Mouse (Mus musculus) left cerebral cortex, postnatal 10 days (tissue): ENCODE data around the gene Acot7. TPM values are rescaled to one million over a fixed set of nuclear protein-coding genes. Genes with fewer than 3 reads are reported as not detected.
A peak's percentile ranks its signal among the peaks of the same experiment; 100 is the strongest.

Experiments used
- DNase-seq, 2 experiments: peaks; one replicate each; pipeline ENCODE4 v3.0.0; 2021 to 2022; ENCODE audit warnings: low spot score in 2 of 2, mixed read lengths in 1 of 2; ENCODE audit errors: extremely low spot score in 1 of 2
- intact Hi-C: fragments of 180-260 bp; cut with DNase I; formaldehyde crosslinking; loops from one replicate; pipeline ENCODE4 v1.15.1; 2025
- total RNA-seq, 2 experiments: library from RNA; stranded (reverse); gene quantifications; 2 replicates each; pipeline ENCODE4 v1.2.3; 2021

Acot7 gene
- total RNA-seq, 2 experiments from 2014 or later = 415 to 420 TPM

- no peak for DNase-seq
- intact Hi-C loops = no loop called here
Observed at GRCm38 (mm10) chr4:152277916-152278315, 100.0 kb downstream of the Acot7 start.

- intact Hi-C loops = no loop called here
- DNase-seq = no peak
Observed at GRCm38 (mm10) chr4:152278986-152279385, 101.1 kb downstream of the Acot7 start.

GRCm38 (mm10) chr4:152281601-152282000 is 103.7 kb downstream of the Acot7 start:
- intact Hi-C loops = no loop called here
- DNase-seq = no peak

GRCm38 (mm10) chr4:152282721-152283120 is 104.8 kb downstream of the Acot7 start:
- intact Hi-C loops = loop anchor here (1.0 kb wide), 1 partner anchor 68 kb away; no protein-coding TSS in a partner anchor

GRCm38 (mm10) chr4:152283186-152283950 is 105.4 kb downstream of the Acot7 start:
- DNase-seq = peak; percentile 73 to 91
- intact Hi-C loops = loop anchor here (1.0 kb wide), 1 partner anchor 69 kb away; no protein-coding TSS in a partner anchor

More at GRCm38 (mm10) chr4:152282721-152283120, 104.8 kb downstream of the Acot7 start:
- no peak for DNase-seq

GRCm38 (mm10) chr4:152285505-152285904 is 107.6 kb downstream of the Acot7 start:
- peak; percentile 60 to 62 for DNase-seq

GRCm38 (mm10) chr4:152286183-152286582 is 108.2 kb downstream of the Acot7 start:
- no peak for DNase-seq
- intact Hi-C loops = loop anchor here (5.0 kb wide), 1 partner anchor 114 kb away; no protein-coding TSS in a partner anchor

More at GRCm38 (mm10) chr4:152285505-152285904, 107.6 kb downstream of the Acot7 start:
- intact Hi-C loops = loop anchor here (5.0 kb wide), 1 partner anchor 113 kb away; no protein-coding TSS in a partner anchor

GRCm38 (mm10) chr4:152286887-152287286 is 109.0 kb downstream of the Acot7 start:
- peak in 1 of 2 experiments; percentile 74 for DNase-seq
- intact Hi-C loops = loop anchor here (5.0 kb wide), 1 partner anchor 115 kb away; no protein-coding TSS in a partner anchor

GRCm38 (mm10) chr4:152287317-152288120 is 109.6 kb downstream of the Acot7 start:
- no peak for DNase-seq
- intact Hi-C loops = loop anchor here (5.0 kb wide), 1 partner anchor 115 kb away; no protein-coding TSS in a partner anchor

- intact Hi-C loops = loop anchor here (5.0 kb wide), 1 partner anchor 116 kb away; no protein-coding TSS in a partner anchor
Observed at GRCm38 (mm10) chr4:152288398-152288945, 110.5 kb downstream of the Acot7 start.

GRCm38 (mm10) chr4:152290385-152290784 is 112.5 kb downstream of the Acot7 start:
- intact Hi-C loops = no loop called here
- DNase-seq = no peak

More at GRCm38 (mm10) chr4:152288398-152288945, 110.5 kb downstream of the Acot7 start:
- DNase-seq = no peak

- no peak for DNase-seq
- intact Hi-C loops = no loop called here
Observed at GRCm38 (mm10) chr4:152290991-152291390, 113.1 kb downstream of the Acot7 start.

- no peak for DNase-seq
- intact Hi-C loops = no loop called here
Observed at GRCm38 (mm10) chr4:152291562-152291961, 113.6 kb downstream of the Acot7 start, which contains the start of gene Hes3. Gene Hes3 (minus strand): TSS chr4:152291662.

- intact Hi-C loops = no loop called here
- DNase-seq = no peak
Observed at GRCm38 (mm10) chr4:152292102-152292765, 114.3 kb downstream of the Acot7 start.

- intact Hi-C loops = no loop called here
- no peak for DNase-seq
Observed at GRCm38 (mm10) chr4:152294188-152294929, 116.4 kb downstream of the Acot7 start.

- no peak for DNase-seq
- intact Hi-C loops = no loop called here
Observed at GRCm38 (mm10) chr4:152295916-152296315, 118.0 kb downstream of the Acot7 start.

GRCm38 (mm10) chr4:152296371-152296770 is 118.4 kb downstream of the Acot7 start:
- intact Hi-C loops = no loop called here
- DNase-seq = no peak
